Mouse (Mus musculus) myocyte (in vitro differentiated cells): Measurements from ENCODE around the gene Slc22a17.

Source experiments
- CEBPB ChIP-seq: IDR thresholded peaks from 2 replicates; pipeline ENCODE4 v1.6.1; 2011; ENCODE audit warnings: mild to moderate bottlenecking, moderate library complexity; ENCODE audit not compliant: poor library complexity, insufficient read depth, severe bottlenecking
- E2F4 ChIP-seq: IDR thresholded peaks from one replicate; pipeline ENCODE4 v1.6.1; 2011; ENCODE audit warnings: mild to moderate bottlenecking, control low read depth, moderate library complexity; ENCODE audit not compliant: insufficient read depth
- MAX ChIP-seq: IDR thresholded peaks from one replicate; pipeline ENCODE4 v1.6.1; 2011; ENCODE audit warnings: low read depth, mild to moderate bottlenecking, control low read depth
- MYOD1 ChIP-seq, 3 experiments: IDR thresholded peaks; one replicate each; pipeline ENCODE4 v1.6.1; 2011; ENCODE audit warnings: control low read depth in 2 of 3, low read depth in 2 of 3, mild to moderate bottlenecking in 2 of 3, moderate library complexity in 1 of 3; ENCODE audit not compliant: insufficient read length in 2 of 3, control insufficient read depth in 1 of 3
- POLR2A ChIP-seq: IDR thresholded peaks from one replicate; pipeline ENCODE4 v1.6.1; 2011; ENCODE audit warnings: low read depth, mild to moderate bottlenecking, control low read depth, moderate library complexity; ENCODE audit not compliant: insufficient read length
- POLR2AphosphoS2 ChIP-seq: IDR thresholded peaks from one replicate; pipeline ENCODE4 v1.6.1; 2011; ENCODE audit warnings: low read depth, control low read depth; ENCODE audit not compliant: insufficient read length
- REST ChIP-seq: IDR thresholded peaks from one replicate; pipeline ENCODE4 v1.6.1; 2011; ENCODE audit warnings: mild to moderate bottlenecking, control low read depth, moderate library complexity; ENCODE audit not compliant: insufficient read depth, insufficient read length
- SRF ChIP-seq: IDR thresholded peaks from one replicate; pipeline ENCODE4 v1.6.1; 2011; ENCODE audit warnings: low read depth; ENCODE audit not compliant: control insufficient read depth, insufficient read length
- TCF12 ChIP-seq: IDR thresholded peaks from one replicate; pipeline ENCODE4 v1.6.1; 2011; ENCODE audit warnings: mild to moderate bottlenecking, control low read depth; ENCODE audit not compliant: poor library complexity, insufficient read depth, severe bottlenecking
- TCF3 ChIP-seq: IDR thresholded peaks from one replicate; pipeline ENCODE4 v1.6.1; 2011; ENCODE audit warnings: low read depth, control low read depth; ENCODE audit not compliant: insufficient read length
- USF1 ChIP-seq: IDR thresholded peaks from one replicate; pipeline ENCODE4 v1.6.1; 2011; ENCODE audit warnings: low read depth, mild to moderate bottlenecking, control low read depth, moderate library complexity

GRCm38 (mm10) chr14:54961487-54961886, 48.6 kb upstream of the Slc22a17 start:
- TF ChIP-seq POLR2A (no peak), POLR2AphosphoS2 (no peak), MYOD1 (IDR thresholded peaks at IDR 0.05; ENCODE audit: control insufficient read depth in 1 of 3, insufficient read length in 2 of 3, low read depth in 2 of 3) (no peak), TCF12 (no peak), USF1 (no peak), E2F4 (no peak), MAX (no peak), CEBPB (no peak), REST (no peak), TCF3 (no peak), SRF (no peak)
